Mouse (Mus musculus) hindbrain, embryonic 11.5 days (tissue): ENCODE measurements around the gene Mrps27. TPM values are rescaled to one million over a fixed set of nuclear protein-coding genes. Genes with fewer than 3 reads are reported as not detected.
"Not testable (repeated sequence)": the region's sequence is repeated elsewhere in the genome, so short reads cannot be mapped to it uniquely, and the experiment has no call there.

Experiments
- ATAC-seq: fragments of 200-750 bp; cut with Nextera tagmentation; 2 replicates; pipeline ENCODE4 v1.8.0; 2017; ENCODE audit warnings: mild to moderate bottlenecking, moderate TSS enrichment, moderate library complexity; ENCODE audit not compliant: low FRiP score
- DNase-seq: peaks from one replicate; pipeline ENCODE4 v3.0.0-alpha.2; 2015; ENCODE audit warnings: low spot score
- H3K27ac ChIP-seq: fragments of 300-500 bp; sonication (generic); 2 replicates; pipeline ENCODE4 v1.5.1; 2014; ENCODE audit warnings: mild to moderate bottlenecking, low read depth, low read length
- H3K27me3 ChIP-seq: fragments of 300-500 bp; sonication (generic); 2 replicates; pipeline ENCODE4 v1.6.1; 2014; ENCODE audit warnings: mild to moderate bottlenecking, low read length, moderate library complexity, mixed read lengths; ENCODE audit not compliant: control insufficient read depth, insufficient read depth
- H3K36me3 ChIP-seq: fragments of 300-500 bp; sonication (generic); 2 replicates; pipeline ENCODE4 v1.6.1; 2014; ENCODE audit warnings: mild to moderate bottlenecking, low read length, moderate library complexity, mixed read lengths; ENCODE audit not compliant: control insufficient read depth, insufficient read depth
- H3K4me1 ChIP-seq: fragments of 300-500 bp; sonication (generic); replicated peaks from 2 replicates; pipeline ENCODE4 v1.6.1; 2014; ENCODE audit warnings: low read length, mixed read lengths; ENCODE audit not compliant: control insufficient read depth, insufficient read depth
- H3K4me2 ChIP-seq: fragments of 300-500 bp; sonication (generic); replicated peaks from 2 replicates; pipeline ENCODE4 v1.6.1; 2014; ENCODE audit warnings: mild to moderate bottlenecking, low read depth, low read length
- H3K4me3 ChIP-seq: fragments of 300-500 bp; sonication (generic); 2 replicates; pipeline ENCODE4 v1.5.1; 2014; ENCODE audit warnings: low read depth, low read length
- H3K9ac ChIP-seq: fragments of 300-500 bp; sonication (generic); 2 replicates; pipeline ENCODE4 v1.6.1; 2014; ENCODE audit warnings: low read depth, low read length
- H3K9me3 ChIP-seq: fragments of 300-500 bp; sonication (generic); 2 replicates; pipeline ENCODE4 v1.6.1; 2016; ENCODE audit warnings: low read length; ENCODE audit not compliant: control insufficient read depth
- WGBS: fragments of 180-500 bp; shearing (Covaris S2); extraction: QIAGEN DNeasy Blood & Tissue Kit; methylation state at CpG from one replicate; pipeline ENCODE4 v1.1.7; 2014; 5-methylcytosine and 5-hydroxymethylcytosine counted together
- polyA plus RNA-seq: library from polyadenylated mRNA; unstranded; fragments of >200 nt; fragmentation: Nextera tagmentation; extraction: Ambion mirVana; gene quantifications from 2 replicates; pipeline ENCODE4 v1.2.1, GENCODE M21; 2014

Gene Mrps27
- polyA plus RNA-seq, 1 experiment from 2014 or later = 55.6 TPM

DNA sequence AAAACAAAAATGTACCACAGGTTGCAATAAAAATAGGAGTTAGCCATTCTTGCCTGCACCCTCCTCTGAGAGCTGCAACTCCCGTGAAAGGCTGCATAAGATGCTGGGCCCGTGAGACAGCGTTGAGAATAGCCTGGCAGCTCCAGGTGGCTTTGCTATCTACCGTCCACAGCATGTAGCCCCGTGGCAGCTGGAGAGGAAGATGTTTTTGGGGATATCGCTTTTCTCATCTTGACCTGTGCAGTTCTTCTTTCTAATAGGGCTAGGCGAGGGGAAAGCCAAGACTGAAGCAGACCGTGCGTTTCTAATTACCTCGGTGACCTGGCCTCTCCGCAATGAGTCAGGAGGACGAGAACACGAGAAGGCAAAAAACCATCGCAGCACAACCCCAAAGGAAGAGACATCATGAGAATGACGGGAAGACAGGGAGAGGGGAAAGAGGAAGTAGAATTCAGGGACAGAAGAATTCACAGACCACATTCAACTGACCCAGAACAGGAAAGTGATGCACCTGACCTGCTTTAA lies 29.9 kb upstream of the Mrps27 start:
- no peaks in the 10 kb centered on the region for H3K9me3 ChIP-seq
- H3K4me1 ChIP-seq = no peaks in the 10 kb centered on the region
- DNase-seq (no peak), ATAC-seq (no peak)
- no peak overlapping the region for H3K27ac ChIP-seq
- WGBS = 76% methylated on average over 15 of the region's 15 CpGs
- H3K36me3 ChIP-seq = no peaks in the 10 kb centered on the region
- no peak overlapping the region for H3K4me3 ChIP-seq
- no peaks in the 10 kb centered on the region for H3K27me3 ChIP-seq
- H3K4me2 ChIP-seq = no peak overlapping the region
- no peak overlapping the region for H3K9ac ChIP-seq

DNA sequence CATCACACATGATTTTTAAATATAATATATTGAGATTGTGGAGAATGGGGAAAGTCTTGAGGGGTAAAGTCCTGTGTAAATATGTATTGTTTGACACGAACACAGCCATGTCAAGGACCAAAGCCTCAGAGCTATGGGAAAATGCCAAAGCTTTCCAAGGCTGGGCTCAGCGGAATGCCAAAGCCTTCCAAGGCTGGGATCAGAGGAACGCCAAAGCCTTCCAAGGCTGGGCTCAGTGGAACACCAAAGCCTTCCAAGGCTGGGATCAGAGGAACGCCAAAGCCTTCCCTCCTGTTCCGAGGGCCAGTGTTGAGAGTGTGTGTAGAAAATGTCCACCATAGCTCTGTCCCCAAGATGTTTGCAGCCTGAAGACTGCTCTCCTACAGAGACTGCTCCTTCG lies 28.2 kb upstream of the Mrps27 start:
- no peaks in the 10 kb centered on the region for H3K4me1 ChIP-seq
- ATAC-seq (no peak), DNase-seq (no peak)
- H3K27ac ChIP-seq = no peak overlapping the region
- H3K9me3 ChIP-seq = no peaks in the 10 kb centered on the region
- H3K4me3 ChIP-seq = no peak overlapping the region
- H3K36me3 ChIP-seq = no peaks in the 10 kb centered on the region
- WGBS = 90% methylated on average over 6 of the region's 6 CpGs
- no peak overlapping the region for H3K4me2 ChIP-seq
- H3K27me3 ChIP-seq = no peaks in the 10 kb centered on the region
- no peak overlapping the region for H3K9ac ChIP-seq

DNA sequence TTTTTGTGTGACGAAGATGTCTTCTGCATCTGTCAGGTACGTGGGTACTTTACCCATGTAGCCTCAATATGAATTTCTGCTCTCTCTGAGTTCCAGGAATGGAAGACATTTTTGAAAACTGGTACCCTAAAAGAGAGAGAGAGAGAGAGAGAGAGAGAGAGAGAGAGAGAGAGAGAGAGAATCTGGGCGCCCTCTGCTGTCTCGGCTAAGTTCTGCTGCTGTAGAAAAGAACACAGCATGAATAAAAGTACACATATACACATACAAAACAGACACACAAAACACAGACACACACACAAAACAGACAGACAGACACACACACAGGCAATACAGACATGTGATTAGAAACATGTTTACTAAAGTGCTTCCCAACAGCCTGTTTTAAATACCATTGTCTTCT lies 27.5 kb upstream of the Mrps27 start:
- no peaks in the 10 kb centered on the region for H3K9me3 ChIP-seq
- ATAC-seq (no peak), DNase-seq (peak; percentile 47)
- no peak overlapping the region for H3K27ac ChIP-seq
- no peak overlapping the region for H3K4me3 ChIP-seq
- no peak overlapping the region for H3K9ac ChIP-seq
- H3K4me2 ChIP-seq = no peak overlapping the region
- 55% methylated on average over 4 of the region's 4 CpGs for WGBS
- no peaks in the 10 kb centered on the region for H3K27me3 ChIP-seq
- no peaks in the 10 kb centered on the region for H3K4me1 ChIP-seq
- H3K36me3 ChIP-seq = no peaks in the 10 kb centered on the region

DNA sequence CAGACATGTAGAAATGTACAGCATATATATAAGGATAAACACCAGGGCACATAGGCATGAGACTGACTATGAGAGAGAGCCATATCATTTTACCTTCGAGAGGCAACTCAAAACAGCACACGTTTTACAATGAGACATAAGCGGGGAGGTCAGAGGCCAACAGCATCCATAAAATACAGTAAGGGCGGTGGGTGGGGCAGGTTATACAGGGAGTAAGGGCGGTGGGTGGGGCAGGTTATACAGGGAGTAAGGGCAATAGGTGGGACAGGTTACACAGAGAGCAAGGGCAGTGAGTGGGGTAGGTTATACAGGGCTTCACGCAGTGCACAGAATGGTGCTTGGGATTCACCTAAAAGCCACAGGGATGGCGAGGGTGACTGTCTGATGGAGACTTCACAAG lies 24.1 kb upstream of the Mrps27 start:
- ATAC-seq (no peak), DNase-seq (no peak)
- Histone ChIP-seq H3K4me3 (no peak overlapping the region), H3K9me3 (no peaks in the 10 kb centered on the region), H3K4me2 (no peak overlapping the region), H3K9ac (no peak overlapping the region), H3K4me1 (no peaks in the 10 kb centered on the region), H3K27ac (no peak overlapping the region), H3K27me3 (no peaks in the 10 kb centered on the region), H3K36me3 (no peaks in the 10 kb centered on the region)
- WGBS = 92% methylated on average over 7 of the region's 7 CpGs

DNA sequence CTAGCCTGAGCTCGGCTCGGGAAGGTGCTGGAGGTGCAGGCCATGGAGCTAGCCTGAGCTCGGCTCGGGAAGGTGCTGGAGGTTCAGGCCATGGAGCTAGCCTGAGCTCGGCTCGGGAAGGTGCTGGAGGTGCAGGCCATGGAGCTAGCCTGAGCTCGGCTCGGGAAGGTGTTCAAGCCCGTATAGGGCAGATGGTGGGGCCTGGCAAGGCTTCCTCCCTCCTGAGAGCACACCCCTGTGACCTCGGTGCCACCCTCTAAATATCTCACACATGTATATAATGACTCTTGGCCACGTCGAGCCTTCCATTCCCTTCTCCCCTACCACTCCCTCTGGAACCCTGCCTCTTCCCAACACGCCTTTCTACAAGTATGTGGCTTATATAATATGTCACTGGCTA lies 21.7 kb upstream of the Mrps27 start:
- not testable (repeated sequence) for H3K36me3 ChIP-seq, H3K9ac ChIP-seq, H3K4me1 ChIP-seq, DNase-seq, H3K9me3 ChIP-seq, H3K4me2 ChIP-seq, H3K27me3 ChIP-seq, H3K27ac ChIP-seq, ATAC-seq, H3K4me3 ChIP-seq
- WGBS = 93% methylated on average over 11 of the region's 13 CpGs

DNA sequence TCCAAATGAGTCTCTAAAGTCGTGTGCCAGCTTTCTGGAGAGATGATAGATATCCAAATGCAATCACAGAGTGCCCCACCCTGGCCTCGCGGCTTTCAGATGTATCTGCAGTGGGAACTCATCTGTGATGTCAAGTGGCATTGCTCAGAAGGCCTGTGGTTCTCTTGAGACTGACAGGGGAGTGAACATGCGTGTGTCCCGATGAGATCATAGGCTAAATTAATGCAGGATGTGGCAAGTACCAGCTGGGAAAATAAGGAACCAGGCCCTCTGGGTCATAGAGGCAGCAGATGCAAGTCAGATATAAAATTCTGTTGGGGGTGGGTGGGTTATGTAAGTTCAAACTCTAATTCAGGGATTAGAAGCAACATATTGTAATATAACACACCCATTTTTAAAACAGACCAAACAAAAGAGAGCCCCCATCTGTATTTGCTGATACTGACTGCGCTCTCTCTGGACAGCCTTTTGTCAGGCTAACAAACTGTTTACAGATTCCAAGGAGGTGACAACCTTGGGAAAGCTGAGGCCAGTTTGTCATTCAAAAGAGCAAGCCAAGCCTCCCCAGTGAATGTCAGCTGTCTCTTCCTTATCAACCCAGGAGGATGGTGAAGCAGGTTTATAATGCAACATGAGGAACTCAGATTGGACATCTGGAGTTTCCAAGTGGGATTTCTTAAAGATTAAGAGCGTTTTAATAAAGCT lies 20.8 kb upstream of the Mrps27 start:
- Histone ChIP-seq H3K27me3 (no peaks in the 10 kb centered on the region), H3K27ac (no peak overlapping the region), H3K9me3 (no peaks in the 10 kb centered on the region), H3K36me3 (peaks cover 3% of the 10 kb centered on the region; the same call in 1 of the 2 replicates), H3K4me3 (no peak overlapping the region), H3K9ac (no peak overlapping the region), H3K4me1 (no peaks in the 10 kb centered on the region), H3K4me2 (no peak overlapping the region)
- DNase-seq (no peak), ATAC-seq (0 out of 2 replicates have a peak, but pooled peaks have one; percentile 22)
- 73% methylated on average over 7 of the region's 7 CpGs for WGBS

DNA sequence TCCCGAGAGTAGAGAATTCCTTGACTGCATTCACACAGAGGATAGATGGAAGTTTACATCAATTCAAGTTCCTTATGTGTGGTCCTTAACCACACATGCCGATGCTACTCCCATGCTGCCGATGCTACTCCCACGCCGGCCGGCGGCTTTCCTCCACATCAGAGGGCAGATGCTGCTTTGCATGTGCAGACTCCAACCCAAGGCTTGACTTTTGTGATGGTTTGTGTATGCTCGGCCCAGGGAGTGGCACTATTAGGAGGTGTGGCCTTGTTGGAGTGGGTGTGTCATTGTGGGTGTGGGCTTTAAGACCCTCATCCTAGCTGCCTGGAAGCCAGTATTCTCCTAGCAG lies 20.3 kb upstream of the Mrps27 start:
- not testable (repeated sequence) for DNase-seq, H3K36me3 ChIP-seq, H3K27ac ChIP-seq, ATAC-seq, H3K27me3 ChIP-seq, H3K9me3 ChIP-seq, H3K4me2 ChIP-seq, H3K4me3 ChIP-seq, H3K4me1 ChIP-seq, H3K9ac ChIP-seq
- WGBS = 91% methylated on average over 8 of the region's 8 CpGs

DNA sequence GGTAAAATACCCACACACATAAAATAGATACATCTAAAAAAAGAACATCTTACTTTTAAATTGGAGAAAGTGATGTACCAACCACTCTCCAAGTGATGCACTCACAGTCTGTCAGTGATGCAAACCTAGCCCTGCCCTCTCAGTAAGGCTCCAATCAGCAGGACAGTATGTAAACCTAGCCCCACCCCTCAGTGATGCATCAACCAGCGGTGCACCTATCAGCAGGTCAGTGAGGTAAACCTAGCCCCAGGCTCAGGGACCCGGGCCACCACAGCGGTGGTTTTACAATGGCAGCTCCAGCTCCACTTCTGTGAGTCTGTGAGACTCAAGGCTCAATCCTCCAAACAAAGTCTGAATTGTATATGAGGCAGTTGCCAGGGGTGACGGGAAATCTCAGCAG lies 13.3 kb upstream of the Mrps27 start:
- peaks cover 7% of the 10 kb centered on the region; the same call in 1 of the 2 replicates for H3K36me3 ChIP-seq
- no peaks in the 10 kb centered on the region for H3K9me3 ChIP-seq
- no peak overlapping the region for H3K27ac ChIP-seq
- no peak overlapping the region for H3K9ac ChIP-seq
- H3K27me3 ChIP-seq = no peaks in the 10 kb centered on the region
- ATAC-seq (no peak), DNase-seq (no peak)
- H3K4me3 ChIP-seq = no peak overlapping the region
- WGBS = 69% methylated on average over 4 of the region's 4 CpGs
- H3K4me1 ChIP-seq = no peaks in the 10 kb centered on the region
- H3K4me2 ChIP-seq = no peak overlapping the region

DNA sequence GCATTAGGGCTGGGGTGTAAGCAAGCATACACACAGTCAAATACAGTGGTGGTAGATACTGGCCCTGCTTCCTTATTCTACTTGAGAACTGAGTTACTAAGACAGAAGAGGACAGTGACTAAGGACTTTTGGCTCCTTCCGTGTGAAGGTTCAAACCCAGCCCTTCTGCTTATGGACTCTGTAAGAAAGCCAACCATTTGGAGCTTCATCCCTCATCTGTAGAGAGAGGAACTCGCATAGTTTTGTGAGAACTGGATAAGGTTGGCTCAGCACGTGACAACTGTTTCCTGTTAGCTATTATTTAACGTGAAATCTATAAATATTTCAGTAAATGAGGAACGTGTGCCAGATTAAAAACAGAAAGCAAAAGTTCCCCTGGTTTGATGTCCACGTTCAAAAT lies 7.1 kb upstream of the Mrps27 start:
- no peaks in the 10 kb centered on the region for H3K9me3 ChIP-seq
- H3K4me1 ChIP-seq = no peaks in the 10 kb centered on the region
- no peak overlapping the region for H3K9ac ChIP-seq
- H3K36me3 ChIP-seq = 0 out of 2 replicates have a peak, but pooled peaks cover 3% of the 10 kb centered on the region
- H3K4me3 ChIP-seq = no peak overlapping the region
- DNase-seq (no peak), ATAC-seq (no peak)
- no peaks in the 10 kb centered on the region for H3K27me3 ChIP-seq
- no peak overlapping the region for H3K27ac ChIP-seq
- 95% methylated on average over 6 of the region's 6 CpGs for WGBS
- no peak overlapping the region for H3K4me2 ChIP-seq
